Comparison of ENCODE assay signal across 8 mouse cellular contexts in the genomic region with DNA sequence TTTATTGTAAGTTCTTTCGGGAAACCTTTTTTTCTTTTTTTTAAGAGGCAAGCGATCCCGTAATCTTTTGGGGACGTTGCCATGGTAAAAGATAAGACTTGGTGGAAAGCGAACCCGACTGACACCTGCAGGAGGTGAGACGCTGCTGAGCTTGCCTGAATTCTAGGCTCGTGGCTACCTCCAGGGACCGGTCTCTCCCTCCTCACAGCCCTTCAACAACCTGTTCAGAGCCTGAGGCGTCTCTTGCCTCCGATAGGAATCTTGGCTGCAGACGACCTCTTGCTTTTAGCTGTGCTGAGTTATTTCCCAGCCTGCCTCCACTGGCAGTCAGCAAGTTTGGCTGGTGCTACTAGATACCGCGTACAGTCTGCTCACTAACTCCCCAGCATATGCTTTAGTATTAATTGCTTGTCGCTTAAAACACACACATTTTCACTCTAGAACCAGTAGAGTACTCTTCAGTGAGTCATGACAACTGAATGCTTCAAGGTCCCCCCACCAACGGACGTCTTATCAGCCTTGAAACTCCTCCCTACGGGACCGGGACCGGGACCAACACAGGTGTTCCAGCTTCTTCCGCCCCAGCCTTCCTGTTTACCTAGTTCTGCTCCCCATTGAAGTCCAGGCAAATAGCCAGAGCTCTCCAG. TPM values are rescaled to one million over a fixed set of nuclear protein-coding genes. Genes with fewer than 3 reads are reported as not detected.
DNase-seq lines count a peak whose midpoint lies in the region; ATAC-seq lines count a peak whose summit lies in the region.

No protein-coding gene starts in this region.

- H3K36me3 ChIP-seq in forebrain, embryonic 13.5 days (ENCODE audit: poor library complexity, severe bottlenecking) = no peaks in the 10 kb centered on the region
- no peaks in the 10 kb centered on the region for H3K36me3 ChIP-seq in hindbrain, embryonic 10.5 days
- H3K36me3 ChIP-seq in lung, embryonic 16.5 days (ENCODE audit: control insufficient read depth, insufficient read depth, low read length) = no peaks in the 10 kb centered on the region

- H3K27ac ChIP-seq in forebrain, embryonic 13.5 days = peak overlapping the region; percentile 99
- peak overlapping the region; percentile 100 for H3K27ac ChIP-seq in hindbrain, embryonic 10.5 days
- peak overlapping the region; percentile 97 for H3K27ac ChIP-seq in lung, embryonic 16.5 days (ENCODE audit: low read length)

- H3K4me1 ChIP-seq in forebrain, embryonic 13.5 days = peaks cover 39% of the 10 kb centered on the region
- H3K4me1 ChIP-seq in hindbrain, embryonic 10.5 days (replicated peaks) = peaks cover 41% of the 10 kb centered on the region
- H3K4me1 ChIP-seq in lung, embryonic 16.5 days (replicated peaks; ENCODE audit: control insufficient read depth, insufficient read depth, low read length) = peaks cover 17% of the 10 kb centered on the region

- peak; percentile 30 for DNase-seq in CD4-positive helper T cell, adult 2 months (ENCODE audit: low read depth, low spot score)
- DNase-seq in adrenal gland, postnatal 10 days = peak; percentile 56
- DNase-seq in hindbrain, embryonic 10.5 days (ENCODE audit: low spot score) = peak; percentile 48
- peak; percentile 36 for DNase-seq in layer of hippocampus, adult 9-10 months (ENCODE audit: low spot score)
- DNase-seq in ovary, postnatal 36 days (ENCODE audit: low spot score) = peak; percentile 36
- DNase-seq in c-Kit-positive CD71-positive TER-119-positive erythroid progenitor cells, embryonic 14.5 days (ENCODE audit: low spot score) = no peak

- ATAC-seq in forebrain, embryonic 13.5 days = peak; percentile 44
- ATAC-seq in lung, embryonic 16.5 days (ENCODE audit: low read depth) = peak; percentile 36

- H3K27me3 ChIP-seq in forebrain, embryonic 13.5 days = no peaks in the 10 kb centered on the region
- H3K27me3 ChIP-seq in hindbrain, embryonic 10.5 days (ENCODE audit: insufficient read depth, poor library complexity, severe bottlenecking) = peaks cover 11% of the 10 kb centered on the region; the same call in 1 of the 2 replicates
- no peaks in the 10 kb centered on the region for H3K27me3 ChIP-seq in lung, embryonic 16.5 days (ENCODE audit: control insufficient read depth, insufficient read depth, low read depth, low read length)

- peak overlapping the region; percentile 73 for H3K4me2 ChIP-seq in forebrain, embryonic 13.5 days
- H3K4me2 ChIP-seq in lung, embryonic 16.5 days (ENCODE audit: low read depth, low read length) = peak overlapping the region; percentile 69

- 1% methylated on average over 21 of the region's 21 CpGs for WGBS in forebrain, embryonic 13.5 days
- under 1% methylated on average over 21 of the region's 21 CpGs for WGBS in hindbrain, embryonic 10.5 days
- WGBS in lung, embryonic 16.5 days = 1% methylated on average over 21 of the region's 21 CpGs

- no peaks in the 10 kb centered on the region for H3K9me3 ChIP-seq in forebrain, embryonic 13.5 days (replicated peaks)
- no peaks in the 10 kb centered on the region for H3K9me3 ChIP-seq in hindbrain, embryonic 10.5 days
- H3K9me3 ChIP-seq in lung, embryonic 16.5 days (ENCODE audit: control insufficient read depth, low read length) = no peaks in the 10 kb centered on the region

- H3K4me3 ChIP-seq in forebrain, embryonic 13.5 days = peak overlapping the region; percentile 97
- H3K4me3 ChIP-seq in hindbrain, embryonic 10.5 days = peak overlapping the region; percentile 92
- peak overlapping the region; percentile 95 for H3K4me3 ChIP-seq in lung, embryonic 16.5 days (ENCODE audit: low read length)

- H3K9ac ChIP-seq in forebrain, embryonic 13.5 days = peak overlapping the region; percentile 100
- H3K9ac ChIP-seq in lung, embryonic 16.5 days (ENCODE audit: low read length) = peak overlapping the region; percentile 99

RNA-seq across cellular contexts. Expression of a gene that starts 0.9 kb away (rescaled TPM):
- 10 to 100 TPM; 26.4 to 29.3 TPM for total RNA-seq in adrenal gland, postnatal 10 days (2021)
- 181 and 194 TPM in 2 replicates for polyA plus RNA-seq in forebrain, embryonic 13.5 days (2015; fragmentation: Nextera tagmentation; extraction: Ambion mirVana)
- 48.7 and 54.9 TPM in 2 replicates for polyA plus RNA-seq in hindbrain, embryonic 10.5 days (2016; fragmentation: Nextera tagmentation; extraction: Ambion mirVana)
- 41.2 and 46.4 TPM in 2 replicates for polyA plus RNA-seq in lung, embryonic 16.5 days (2015; fragmentation: Nextera tagmentation; extraction: Ambion mirVana)
